Mouse (Mus musculus): ENCODE measurements around the gene Ccdc136. TPM values are rescaled to one million over a fixed set of nuclear protein-coding genes. Genes with fewer than 3 reads are reported as not detected.

Gene Ccdc136
- total RNA-seq, 1 experiment from 2014 or later, result 4.9 TPM

- no peak for DNase-seq
Measured at GRCm38 (mm10) chr6:29439251-29439650, 43.1 kb downstream of the Ccdc136 start.

- DNase-seq, result no peak
Measured at GRCm38 (mm10) chr6:29439789-29440188, 43.7 kb downstream of the Ccdc136 start.

GRCm38 (mm10) chr6:29444773-29445172 is 48.7 kb downstream of the Ccdc136 start:
- DNase-seq, result peak; percentile 75

- no peak for DNase-seq
Measured at GRCm38 (mm10) chr6:29445354-29445753, 49.2 kb downstream of the Ccdc136 start.

- no peak for DNase-seq
Measured at GRCm38 (mm10) chr6:29449858-29450257, 53.7 kb downstream of the Ccdc136 start.

- DNase-seq, result no peak
Measured at GRCm38 (mm10) chr6:29450667-29451066, 54.6 kb downstream of the Ccdc136 start.

- no peak for DNase-seq
Measured at GRCm38 (mm10) chr6:29461502-29461901, 65.4 kb downstream of the Ccdc136 start.

GRCm38 (mm10) chr6:29463388-29463787 is 67.3 kb downstream of the Ccdc136 start:
- no peak for DNase-seq

- DNase-seq, result peak; percentile 97
Measured at GRCm38 (mm10) chr6:29467583-29468354, 71.7 kb downstream of the Ccdc136 start, which contains the start of gene Atp6v1f. Gene Atp6v1f (plus strand): TSS chr6:29467718.

GRCm38 (mm10) chr6:29468851-29469250 is 72.7 kb downstream of the Ccdc136 start:
- no peak for DNase-seq

- DNase-seq, result no peak
Measured at GRCm38 (mm10) chr6:29471137-29471536, 75.0 kb downstream of the Ccdc136 start, which contains the start of gene Atp6v1fnb. Gene Atp6v1fnb (plus strand): TSS chr6:29471437.

GRCm38 (mm10) chr6:29473941-29474691 is 78.0 kb downstream of the Ccdc136 start:
- DNase-seq, result peak; percentile 93

GRCm38 (mm10) chr6:29474736-29475135 is 78.6 kb downstream of the Ccdc136 start:
- DNase-seq, result peak; percentile 65

Small RNA genes within 50 kb of the gene (microRNA-seq; reads per million reads assigned to microRNA genes)
- gene Gm26220 (0 reads per million in 2 experiments), gene Gm44354 (0 reads per million in 2 experiments)

Other genes starting within 250 kb of the Ccdc136 start
- gene Rbm28, start 231.3 kb upstream of the Ccdc136 start, total RNA-seq (2021), result 29.7 and 31.8 TPM in 2 replicates
- 4.9 and 5.1 TPM in 2 replicates for gene Prrt4, start 216.7 kb upstream of the Ccdc136 start, total RNA-seq (2021)
- gene Impdh1, start 179.9 kb upstream of the Ccdc136 start, total RNA-seq (2021), result 252 and 482 TPM in 2 replicates
- 5.0 and 10.4 TPM in 2 replicates for gene Hilpda, start 123.8 kb upstream of the Ccdc136 start, total RNA-seq (2021)
- gene Fam71f2, start 116.7 kb upstream of the Ccdc136 start, total RNA-seq (2021), result 0.41 TPM in 1 of 2 replicates, not detected in the other
- gene Fam71f1, start 77.2 kb upstream of the Ccdc136 start, total RNA-seq (2021), result not detected in 2 replicates
- 165 and 171 TPM in 2 replicates for gene Calu, start 48.2 kb upstream of the Ccdc136 start, total RNA-seq (2021)
- not detected in 2 replicates for gene Opn1sw, start 7.8 kb upstream of the Ccdc136 start, total RNA-seq (2021)
- 4.2 and 5.3 TPM in 2 replicates for gene Flnc, start 36.9 kb downstream of the Ccdc136 start, total RNA-seq (2021)
- 169 and 183 TPM in 2 replicates for gene Atp6v1f, start 71.4 kb downstream of the Ccdc136 start, total RNA-seq (2021)
- gene Atp6v1fnb, start 75.1 kb downstream of the Ccdc136 start, total RNA-seq (2021), result not detected in 2 replicates
- 6.1 and 7.1 TPM in 2 replicates for gene Kcp, start 111.6 kb downstream of the Ccdc136 start, total RNA-seq (2021)
- gene Irf5, start 130.3 kb downstream of the Ccdc136 start, total RNA-seq (2021), result 3.0 and 10.9 TPM in 2 replicates
- gene Tnpo3, start 213.6 kb downstream of the Ccdc136 start, total RNA-seq (2021), result 52.8 and 57.2 TPM in 2 replicates